Mouse (Mus musculus) midbrain, postnatal 0 days (tissue): ENCODE data around the gene Arl6ip1. TPM values are rescaled to one million over a fixed set of nuclear protein-coding genes. Genes with fewer than 3 reads are reported as not detected.

Source experiments
- ATAC-seq: fragments of 200-750 bp; cut with Nextera tagmentation; 2 replicates; pipeline ENCODE4 v1.8.0; 2017; ENCODE audit warnings: moderate number of reproducible peaks, mild to moderate bottlenecking, moderate TSS enrichment, moderate library complexity; ENCODE audit not compliant: low FRiP score
- DNase-seq: peaks from one replicate; pipeline ENCODE4 v3.0.0-alpha.2; 2015; ENCODE audit warnings: low spot score
- H3K27ac ChIP-seq: fragments of 300-500 bp; sonication (generic); 2 replicates; pipeline ENCODE4 v1.5.1; 2014; ENCODE audit warnings: low read depth, mild to moderate bottlenecking, low read length, mixed read lengths
- H3K27me3 ChIP-seq: fragments of 300-500 bp; sonication (generic); 2 replicates; pipeline ENCODE4 v1.6.1; 2014; ENCODE audit warnings: low read length, control low read depth, mixed read lengths; ENCODE audit not compliant: insufficient read depth
- H3K36me3 ChIP-seq: fragments of 300-500 bp; sonication (generic); 2 replicates; pipeline ENCODE4 v1.6.1; 2014; ENCODE audit warnings: low read length, control low read depth, mixed read lengths; ENCODE audit not compliant: insufficient read depth
- H3K4me1 ChIP-seq: fragments of 300-500 bp; sonication (generic); 2 replicates; pipeline ENCODE4 v1.6.1; 2014; ENCODE audit warnings: mild to moderate bottlenecking, control low read depth, antibody characterized with exemption, low read length, mixed read lengths; ENCODE audit not compliant: insufficient read depth
- H3K4me2 ChIP-seq: fragments of 300-500 bp; sonication (generic); 2 replicates; pipeline ENCODE4 v1.6.1; 2014; ENCODE audit warnings: low read depth, mild to moderate bottlenecking, low read length, mixed read lengths; ENCODE audit not compliant: poor library complexity, severe bottlenecking
- H3K4me3 ChIP-seq: fragments of 300-500 bp; sonication (generic); 2 replicates; pipeline ENCODE4 v1.5.1; 2014; ENCODE audit warnings: low read depth, mild to moderate bottlenecking, low read length, moderate library complexity
- H3K9ac ChIP-seq: fragments of 300-500 bp; sonication (generic); replicated peaks from 2 replicates; pipeline ENCODE4 v1.6.1; 2014; ENCODE audit warnings: mild to moderate bottlenecking, low read length, moderate library complexity, mixed read lengths; ENCODE audit not compliant: poor library complexity, severe bottlenecking
- H3K9me3 ChIP-seq: fragments of 300-500 bp; sonication (generic); 2 replicates; pipeline ENCODE4 v1.6.1; 2016; ENCODE audit warnings: low read length, control low read depth
- CTCF ChIP-seq: IDR thresholded peaks from 2 replicates; pipeline ENCODE4 v1.5.1; 2016; ENCODE audit warnings: antibody characterized with exemption, mild to moderate bottlenecking
- WGBS: fragments of 180-500 bp; shearing (Covaris S2); extraction: QIAGEN DNeasy Blood & Tissue Kit; methylation state at CpG from one replicate; pipeline ENCODE4 v1.1.7; 2014; 5-methylcytosine and 5-hydroxymethylcytosine counted together
- polyA plus RNA-seq: library from polyadenylated mRNA; unstranded; fragments of >200 nt; fragmentation: Nextera tagmentation; extraction: Ambion mirVana; gene quantifications from 2 replicates; pipeline ENCODE4 v1.2.1, GENCODE M21; 2015
- total RNA-seq: library from RNA; depleted of rRNA; stranded (reverse); fragments of >200 nt; gene quantifications from 2 replicates; pipeline ENCODE4 v1.2.3, GENCODE M21; 2014

Gene Arl6ip1
- total and polyA plus RNA-seq, 2 experiments from 2014 or later, result 461 to 727 TPM

GRCm38 (mm10) chr7:118154150-118154549 lies 24.7 kb upstream of the Arl6ip1 start:
- no peak overlapping the region for H3K4me3 ChIP-seq
- no peak overlapping the region for H3K4me2 ChIP-seq
- 96% methylated on average over 6 of the region's 6 CpGs for WGBS
- no peaks in the 10 kb centered on the region for H3K9me3 ChIP-seq
- no peak for DNase-seq
- no peak for TF ChIP-seq CTCF
- peaks cover 54% of the 10 kb centered on the region for H3K36me3 ChIP-seq
- H3K27ac ChIP-seq, result no peak overlapping the region
- no peak for ATAC-seq
- H3K9ac ChIP-seq, result no peak overlapping the region
- no peaks in the 10 kb centered on the region for H3K27me3 ChIP-seq
- H3K4me1 ChIP-seq, result no peaks in the 10 kb centered on the region

GRCm38 (mm10) chr7:118143602-118144001 lies 14.1 kb upstream of the Arl6ip1 start:
- Histone ChIP-seq H3K27ac (no peak overlapping the region), H3K9me3 (no peaks in the 10 kb centered on the region), H3K4me2 (no peak overlapping the region), H3K27me3 (no peaks in the 10 kb centered on the region), H3K4me3 (no peak overlapping the region), H3K4me1 (no peaks in the 10 kb centered on the region), H3K36me3 (peaks cover 41% of the 10 kb centered on the region), H3K9ac (no peak overlapping the region)
- ATAC-seq (no peak), DNase-seq (no peak)
- WGBS, result 72% methylated on average over 3 of the region's 3 CpGs
- no peak for TF ChIP-seq CTCF

- Histone ChIP-seq H3K9ac (no peak overlapping the region), H3K27ac (no peak overlapping the region), H3K4me3 (no peak overlapping the region), H3K9me3 (no peaks in the 10 kb centered on the region), H3K27me3 (no peaks in the 10 kb centered on the region), H3K4me1 (no peaks in the 10 kb centered on the region), H3K36me3 (peaks cover 38% of the 10 kb centered on the region), H3K4me2 (no peak overlapping the region)
- no peak for TF ChIP-seq CTCF
- 91% methylated on average over 4 of the region's 4 CpGs for WGBS
- ATAC-seq (no peak), DNase-seq (no peak)
Observed at GRCm38 (mm10) chr7:118143123-118143522, 13.7 kb upstream of the Arl6ip1 start.

GRCm38 (mm10) chr7:118141271-118141670 lies 11.8 kb upstream of the Arl6ip1 start:
- Histone ChIP-seq H3K4me3 (no peak overlapping the region), H3K27me3 (no peaks in the 10 kb centered on the region), H3K27ac (no peak overlapping the region), H3K36me3 (peaks cover 44% of the 10 kb centered on the region), H3K9ac (no peak overlapping the region), H3K9me3 (no peaks in the 10 kb centered on the region), H3K4me1 (no peaks in the 10 kb centered on the region), H3K4me2 (no peak overlapping the region)
- ATAC-seq, result no peak
- no peak for TF ChIP-seq CTCF
- DNase-seq, result no peak
- WGBS, result 92% methylated on average over 7 of the region's 7 CpGs

- TF ChIP-seq CTCF, result no peak
- Histone ChIP-seq H3K4me3 (no peak overlapping the region), H3K36me3 (peaks cover 30% of the 10 kb centered on the region), H3K9ac (no peak overlapping the region), H3K9me3 (no peaks in the 10 kb centered on the region), H3K27ac (no peak overlapping the region), H3K27me3 (no peaks in the 10 kb centered on the region), H3K4me2 (no peak overlapping the region), H3K4me1 (peaks cover under 1% of the 10 kb centered on the region; the same call in 1 of the 2 replicates)
- ATAC-seq (no peak), DNase-seq (no peak)
- 78% methylated on average over 11 of the region's 11 CpGs for WGBS
Observed at GRCm38 (mm10) chr7:118135128-118135527, 5.7 kb upstream of the Arl6ip1 start.

GRCm38 (mm10) chr7:118128925-118129429 lies 485 bp downstream of the Arl6ip1 start:
- Histone ChIP-seq H3K9me3 (no peaks in the 10 kb centered on the region), H3K36me3 (peaks cover 6% of the 10 kb centered on the region), H3K4me2 (peak overlapping the region; percentile 58), H3K4me1 (peaks cover 10% of the 10 kb centered on the region; the same call in 1 of the 2 replicates), H3K4me3 (peak overlapping the region; percentile 91), H3K27me3 (no peaks in the 10 kb centered on the region), H3K27ac (peak overlapping the region; percentile 86), H3K9ac (peak overlapping the region; percentile 86)
- ATAC-seq, result peak; percentile 68
- WGBS, result under 1% methylated on average over 21 of the region's 21 CpGs
- no peak for TF ChIP-seq CTCF
- peak; percentile 14 for DNase-seq
